Mouse (Mus musculus): Measurements from ENCODE around the gene Mapre1.

GRCm38 (mm10) chr2:153767484-153767883 lies 26.4 kb downstream of the Mapre1 start:
- TF ChIP-seq CTCF (IDR thresholded peaks at IDR 0.05; ENCODE audit: control insufficient read depth, insufficient read depth, low read length) = no peak
- TF ChIP-seq POLR2A (IDR thresholded peaks at IDR 0.05; ENCODE audit: borderline replicate concordance, control insufficient read depth, low read depth, low read length) = no peak
